Mouse (Mus musculus) stomach, postnatal 0 days (tissue): ENCODE measurements around the gene Chrm2.

Experiments used
- CTCF ChIP-seq: IDR thresholded peaks from 2 replicates; pipeline ENCODE4 v1.5.1; 2016; ENCODE audit warnings: antibody characterized with exemption, low read depth, mild to moderate bottlenecking, moderate library complexity
- EP300 ChIP-seq: optimal IDR thresholded peaks from 2 replicates; pipeline ENCODE3; 2016; ENCODE audit warnings: antibody characterized with exemption

DNA sequence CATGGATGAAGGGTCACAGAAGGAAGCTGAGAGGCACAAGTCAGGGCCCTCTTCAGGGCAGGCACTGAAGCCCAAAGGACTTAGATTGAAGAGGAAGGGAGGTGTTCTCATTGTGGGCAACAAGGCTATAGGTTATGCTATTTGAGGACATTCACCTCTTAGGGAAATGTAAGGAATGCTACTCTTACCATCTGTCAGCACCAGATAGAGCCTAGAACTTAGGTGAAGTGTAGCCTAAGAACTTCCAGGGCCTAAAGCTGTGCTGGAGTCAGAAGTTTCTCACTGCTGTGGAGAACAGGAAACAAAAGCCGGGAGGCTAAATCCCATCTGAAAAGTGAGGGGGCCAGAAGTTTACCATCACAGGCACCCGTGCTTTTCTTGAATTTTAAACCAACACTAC, 120.6 kb downstream of the Chrm2 start:
- TF ChIP-seq CTCF (no peak), EP300 (no peak)
